Mouse (Mus musculus) lung, adult 2 months (tissue): ENCODE measurements around the gene Cst7.

Experiments
- CTCF ChIP-seq: fragments of 200-500 bp; IDR thresholded peaks from 2 replicates; pipeline ENCODE4 v1.5.1; 2011; ENCODE audit warnings: mild to moderate bottlenecking, low read length, control low read depth; ENCODE audit not compliant: insufficient read depth
- POLR2A ChIP-seq: fragments of 200-500 bp; IDR thresholded peaks from 2 replicates; pipeline ENCODE4 v1.6.1; 2011; ENCODE audit warnings: low read depth, mild to moderate bottlenecking, control low read depth, low read length, borderline replicate concordance; ENCODE audit errors: extremely low read depth

DNA sequence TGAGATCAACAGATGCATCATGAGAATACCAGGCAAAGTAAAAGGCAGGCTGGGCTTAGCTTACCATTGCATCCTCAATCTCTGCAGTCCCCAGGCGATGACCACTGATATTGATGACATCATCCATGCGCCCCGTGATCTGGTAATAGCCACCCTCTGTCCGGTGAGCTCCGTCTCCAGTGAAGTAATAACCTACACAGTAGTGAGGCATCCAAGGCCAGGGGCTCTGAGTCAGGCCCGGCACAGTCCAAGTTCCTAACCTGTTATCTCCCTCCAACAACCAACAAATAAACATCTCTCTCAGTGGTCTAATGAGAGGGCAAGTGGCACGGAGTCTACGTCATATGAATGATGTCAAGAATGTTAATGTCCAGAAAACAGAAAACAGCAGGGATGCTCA lies 54.7 kb downstream of the Cst7 start:
- TF ChIP-seq CTCF (no peak), POLR2A (no peak)
